Mouse (Mus musculus) NIH3T3 (cell line): Measurements from ENCODE around the gene Plod1.

Experiments
- DNase-seq: peaks from one replicate; pipeline ENCODE4 v3.0.0-alpha.2; 2012; ENCODE audit warnings: low read depth

Gene Plod1

DNA sequence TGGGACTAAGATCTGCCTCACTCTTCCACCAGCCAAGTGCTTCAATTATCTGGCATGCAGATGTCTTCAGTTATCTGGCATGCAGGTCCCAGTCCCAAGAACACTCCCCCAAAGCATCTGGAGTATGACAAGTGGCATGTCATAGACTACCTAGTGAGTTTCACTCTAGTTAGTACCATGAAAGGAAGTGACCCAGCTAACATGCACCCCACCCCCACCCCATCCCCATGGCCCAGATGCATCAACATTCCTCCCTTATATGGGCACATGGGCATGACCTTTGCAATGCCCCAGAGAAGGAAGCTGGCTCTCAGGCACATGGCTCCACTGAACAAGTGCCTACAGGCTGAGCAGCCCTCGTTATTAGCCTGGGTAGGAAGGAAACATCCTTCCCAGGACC lies 40.2 kb downstream of the Plod1 start:
- DNase-seq = no peak

DNA sequence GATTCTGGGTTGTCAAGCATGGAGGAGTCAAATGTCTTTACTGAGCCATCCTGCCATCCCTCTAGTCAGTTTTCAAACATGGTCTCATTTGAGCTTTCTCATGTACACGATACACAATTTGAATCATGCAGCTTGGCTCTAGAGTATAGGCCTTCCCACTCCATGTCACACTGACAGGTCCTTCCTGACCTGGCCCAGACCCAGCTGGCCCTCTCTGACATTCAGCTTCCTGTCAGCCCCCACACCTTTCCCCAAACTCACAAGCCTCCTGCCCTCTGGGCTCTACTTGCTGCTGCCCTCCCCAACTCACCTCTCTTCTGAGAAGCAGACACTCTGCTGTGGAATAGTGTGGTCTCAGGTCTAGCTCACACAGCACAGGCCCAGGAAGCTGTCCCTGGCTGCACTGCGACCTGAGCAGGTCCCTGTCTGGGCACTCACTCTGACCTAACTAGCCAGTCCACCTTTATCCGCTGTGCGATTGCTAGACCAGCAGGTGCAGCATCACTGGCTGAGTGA lies 40.7 kb downstream of the Plod1 start:
- DNase-seq = no peak

DNA sequence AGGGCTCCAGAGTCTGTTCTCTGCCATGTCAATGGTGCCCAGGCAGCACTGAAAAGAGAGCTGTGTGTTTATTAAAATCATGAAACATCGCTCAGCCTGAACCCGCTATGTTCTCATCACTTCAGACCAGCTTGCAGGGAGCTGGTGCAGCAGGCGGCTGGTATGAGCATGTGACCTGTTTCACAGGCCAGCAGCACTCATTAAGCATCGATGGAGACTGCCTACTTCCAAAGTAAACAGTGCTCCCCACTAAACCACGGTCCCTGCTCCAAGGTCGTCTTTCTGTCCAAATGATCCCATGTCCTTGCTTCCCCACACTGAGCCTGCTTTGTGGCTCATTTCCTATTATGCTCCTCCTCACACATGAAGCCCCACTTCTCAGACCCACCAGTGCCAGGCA lies 46.2 kb downstream of the Plod1 start:
- no peak for DNase-seq

DNA sequence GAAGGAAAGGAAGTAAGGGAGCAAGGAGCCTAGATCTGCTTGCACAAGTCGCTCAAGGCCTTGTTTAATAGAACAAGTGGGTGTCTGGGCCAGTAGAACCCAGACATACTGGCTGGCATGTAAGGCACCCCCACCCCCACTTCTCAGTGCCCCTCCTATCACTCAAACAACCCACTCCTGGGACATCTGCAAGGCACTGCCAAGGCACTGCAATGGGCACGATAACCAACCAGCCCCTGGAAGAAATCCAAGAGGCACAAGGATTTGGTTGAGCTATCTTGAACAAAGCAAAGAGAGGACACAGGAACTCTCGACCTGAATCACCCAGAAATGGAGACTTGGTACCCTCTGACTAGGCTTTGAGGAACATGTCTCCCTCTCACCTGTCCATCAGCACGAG lies 48.3 kb downstream of the Plod1 start:
- DNase-seq = no peak

DNA sequence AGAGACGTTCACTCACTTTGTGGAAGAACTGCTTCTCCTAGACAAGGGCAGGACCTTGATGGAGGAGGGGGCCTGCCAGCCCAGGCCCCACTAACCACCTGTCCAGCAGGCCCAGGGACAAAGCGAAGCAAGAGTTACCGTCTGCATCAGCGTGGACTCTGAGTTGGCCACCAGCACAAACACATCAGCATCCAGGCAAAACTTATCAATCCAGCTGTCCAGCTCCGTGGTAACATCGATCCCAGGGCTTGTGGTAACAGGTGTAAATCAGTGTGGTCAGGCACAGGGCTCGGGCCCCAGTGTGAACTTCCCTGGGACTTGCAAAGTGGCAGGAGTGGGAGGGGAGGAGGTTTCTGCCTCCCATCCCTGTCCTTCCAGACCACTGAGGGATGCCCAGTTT lies 49.3 kb downstream of the Plod1 start:
- DNase-seq = no peak

DNA sequence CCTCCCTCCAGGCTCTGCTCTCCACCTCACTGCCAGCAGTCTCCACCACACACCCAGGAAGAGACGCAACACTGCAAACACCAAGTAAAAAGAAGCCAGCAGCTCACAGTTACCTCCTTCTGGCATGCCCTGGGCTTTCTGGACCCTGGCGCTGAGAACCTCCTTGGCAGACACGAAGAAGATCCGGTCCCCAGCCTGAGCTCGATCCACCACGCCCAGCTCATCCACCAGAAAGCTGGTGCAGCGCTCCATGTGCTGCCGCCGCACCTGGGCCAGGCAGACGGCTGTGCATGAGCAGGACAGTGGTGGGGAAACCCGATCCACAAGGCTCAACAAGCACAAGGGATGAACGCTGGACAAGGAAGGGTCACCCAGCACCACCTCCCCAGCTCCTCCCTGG lies 50.4 kb downstream of the Plod1 start:
- no peak for DNase-seq

DNA sequence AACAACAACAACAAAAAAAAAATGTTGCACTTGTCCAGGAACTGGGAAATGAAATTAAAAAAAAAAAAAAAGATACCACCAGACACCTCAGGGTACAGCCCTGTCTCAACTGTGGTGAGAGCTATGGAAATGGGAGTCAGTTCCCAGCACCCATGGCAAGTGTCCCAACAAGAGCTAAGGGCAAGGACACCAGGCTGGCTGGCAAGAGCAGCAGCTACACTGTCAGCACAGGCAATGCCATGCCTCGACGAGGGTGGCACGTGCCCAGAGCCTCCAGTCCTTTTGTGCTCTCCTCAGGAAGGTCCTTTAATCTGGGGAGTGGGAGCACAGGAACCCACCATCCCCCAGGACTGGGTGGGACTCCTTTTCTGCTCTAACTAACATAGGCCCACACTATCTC lies 52.4 kb downstream of the Plod1 start:
- DNase-seq = no peak

DNA sequence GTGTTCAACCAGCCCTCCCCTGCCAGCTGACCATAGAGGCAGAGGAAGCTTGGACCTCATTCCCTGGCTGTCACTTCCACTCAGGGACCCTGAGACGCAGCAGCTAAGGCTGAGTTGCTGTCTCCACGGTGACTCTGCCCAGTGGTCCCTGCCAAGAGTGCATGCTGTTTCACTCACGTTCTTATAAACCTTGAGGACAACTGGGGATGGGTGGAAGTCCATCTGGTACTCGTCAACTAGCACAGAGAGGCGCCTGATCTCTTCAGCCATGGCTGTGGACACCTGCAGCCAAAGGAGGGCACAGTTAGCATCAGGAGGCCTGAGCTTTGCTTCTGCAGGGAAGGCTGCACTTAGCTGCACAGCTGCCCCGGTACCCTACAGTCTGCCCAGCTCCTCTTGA lies 53.5 kb downstream of the Plod1 start:
- no peak for DNase-seq

DNA sequence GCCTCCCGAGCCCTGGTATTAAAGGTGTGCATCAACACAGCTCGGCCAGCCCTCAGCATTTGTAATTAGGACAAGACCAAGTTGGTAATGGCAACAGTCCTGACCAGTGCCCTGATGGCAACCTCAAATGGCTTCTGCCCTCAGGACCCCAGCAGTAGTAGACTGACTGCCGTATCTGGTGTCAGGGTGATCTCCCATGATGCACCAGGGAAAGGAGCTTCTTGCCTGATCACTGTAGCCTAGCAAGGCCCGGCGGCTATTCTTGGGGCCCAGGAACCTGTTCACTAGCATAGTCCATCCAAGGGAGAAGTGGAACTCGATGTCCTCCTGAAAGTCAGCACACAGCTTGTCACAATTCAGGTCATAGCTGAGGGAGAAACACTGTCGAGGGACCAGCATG lies 54.8 kb downstream of the Plod1 start:
- no peak for DNase-seq

DNA sequence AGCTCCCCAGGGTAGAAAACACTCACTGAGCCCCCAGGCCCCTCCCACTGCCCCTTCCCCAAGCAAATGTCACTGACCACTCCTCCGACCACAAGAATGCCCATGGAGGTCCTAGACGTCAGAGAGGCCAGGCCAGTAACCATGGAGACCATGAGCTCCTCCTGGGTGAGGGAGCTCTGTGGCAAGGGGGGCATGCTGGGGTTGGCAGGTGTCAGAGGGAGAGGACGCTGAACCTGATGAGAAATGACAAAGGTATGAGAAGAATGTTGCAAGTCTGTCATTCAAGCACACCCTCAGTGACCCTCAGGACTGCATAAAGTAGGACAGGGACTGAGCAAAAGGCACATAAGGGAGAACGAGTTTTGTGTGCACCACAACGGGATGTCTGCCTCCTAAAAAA lies 56.7 kb downstream of the Plod1 start:
- DNase-seq = no peak

DNA sequence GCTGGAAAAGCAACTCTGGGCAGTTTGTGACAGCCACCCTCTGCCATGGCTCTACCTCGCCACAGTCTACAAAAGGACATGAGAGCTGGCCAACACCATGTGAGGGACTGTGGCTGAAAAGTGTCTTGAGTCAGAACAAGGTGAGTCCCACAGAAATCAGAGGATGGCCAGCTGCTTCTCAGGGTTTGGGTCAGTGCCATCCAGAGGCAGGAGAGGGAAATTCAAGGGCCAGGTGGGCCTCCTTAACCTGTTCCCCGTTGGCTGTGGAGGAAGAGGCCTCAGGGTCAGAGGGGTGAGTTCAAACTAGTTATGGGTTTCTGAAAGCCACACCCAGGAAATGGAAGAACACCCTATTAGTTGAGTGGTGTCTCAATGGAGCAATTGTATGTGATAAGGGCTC lies 57.1 kb downstream of the Plod1 start:
- DNase-seq = no peak

DNA sequence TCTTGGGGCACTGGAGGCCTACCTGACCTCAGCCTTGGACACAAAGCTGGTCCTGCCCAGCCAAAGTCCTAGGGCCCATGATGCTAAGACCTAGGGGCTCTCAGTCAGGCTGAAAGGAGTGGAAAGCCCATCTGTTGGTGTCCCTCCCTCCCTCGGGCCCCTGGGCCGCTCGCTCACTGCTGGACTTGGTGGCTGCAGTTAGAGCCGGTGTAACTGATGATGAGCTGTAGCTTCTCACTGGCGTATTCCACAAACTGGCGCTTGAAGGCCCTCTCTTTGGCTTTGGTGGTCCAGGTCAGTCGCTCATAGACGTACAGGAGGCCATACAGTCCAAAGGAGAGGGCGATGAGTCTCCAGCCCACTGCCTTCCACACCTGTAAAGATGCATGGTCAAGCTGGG lies 58.0 kb downstream of the Plod1 start:
- DNase-seq = no peak

DNA sequence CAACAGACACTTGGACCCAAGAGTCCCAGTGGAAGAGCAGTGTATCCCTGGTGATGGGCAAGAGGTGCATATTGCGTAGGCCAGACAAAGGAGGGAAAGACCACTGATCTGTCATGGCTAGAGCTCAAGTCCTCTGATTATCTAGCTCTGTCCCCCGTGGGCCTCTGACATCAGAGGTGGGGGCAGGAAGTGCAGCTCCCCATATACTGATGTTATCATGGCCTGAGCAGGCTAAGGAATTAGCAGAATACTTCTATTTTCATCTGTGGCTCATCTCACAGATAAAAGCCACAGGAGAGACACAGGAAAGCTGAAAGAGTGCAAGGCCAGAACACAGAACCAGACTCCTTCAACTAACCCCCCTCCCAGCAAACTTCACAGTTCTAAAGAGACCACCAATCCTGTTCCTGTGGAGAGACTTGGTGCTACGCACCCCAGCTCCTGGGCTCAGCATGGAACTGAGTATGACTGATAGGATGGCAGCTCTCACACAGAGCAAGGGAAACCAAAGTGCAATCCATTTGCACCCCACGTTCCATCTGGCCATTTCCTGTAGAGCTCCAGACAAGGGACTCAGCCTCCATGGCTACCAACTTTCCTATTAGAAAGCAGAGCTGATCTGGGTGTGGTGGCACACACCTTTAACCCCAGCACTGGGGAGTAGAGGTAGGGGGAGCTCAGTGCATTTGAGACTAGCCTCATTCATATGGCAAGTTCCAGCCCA lies 60.6 kb downstream of the Plod1 start:
- no peak for DNase-seq

DNA sequence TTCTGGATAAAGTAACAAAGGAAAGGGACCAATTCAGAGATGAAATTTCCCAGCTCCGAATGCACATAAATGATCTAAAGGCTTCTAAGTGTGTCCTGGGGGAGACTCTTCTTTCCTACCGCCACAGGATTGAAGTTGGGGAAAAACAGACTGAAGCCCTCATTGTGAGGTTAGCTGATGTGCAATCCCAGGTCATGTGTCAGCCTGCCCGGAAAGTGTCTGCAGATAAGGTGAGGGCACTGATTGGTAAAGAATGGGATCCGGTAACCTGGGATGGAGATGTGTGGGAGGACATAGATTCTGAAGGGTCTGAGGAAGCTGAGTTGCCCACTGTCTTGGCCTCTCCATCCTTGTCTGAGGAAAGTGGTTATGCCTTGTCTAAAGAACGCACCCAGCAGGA lies 67.3 kb downstream of the Plod1 start:
- DNase-seq = no peak

DNA sequence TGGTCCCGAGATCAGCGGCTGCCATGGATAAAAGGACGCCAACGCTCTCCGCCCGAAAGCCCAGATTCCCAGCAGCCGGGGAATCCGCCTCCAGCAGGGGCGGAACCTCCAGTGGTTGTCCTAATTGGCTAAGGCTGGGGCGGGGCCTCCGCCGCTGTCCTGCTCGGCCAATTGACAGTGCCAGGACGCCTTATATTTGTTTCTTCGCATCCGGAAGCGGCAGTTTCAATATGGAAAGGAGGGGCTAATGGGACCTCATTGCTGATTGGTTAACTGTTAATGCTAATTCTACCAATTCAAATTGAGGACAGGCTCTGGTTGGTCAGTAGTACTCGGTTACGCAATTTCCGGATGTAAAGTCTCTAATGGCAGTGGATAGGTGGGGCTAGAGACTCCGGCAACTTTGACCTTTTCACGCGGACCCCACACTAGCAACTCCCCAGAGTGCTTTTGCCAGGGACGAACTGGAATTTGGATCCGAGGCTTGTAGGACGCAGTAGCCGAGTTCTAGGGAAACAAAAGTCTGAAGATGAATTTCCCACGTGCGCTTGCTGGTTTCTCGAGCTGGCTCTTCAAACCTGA lies 68.0 kb downstream of the Plod1 start, which contains the start of the genes Miip and Fv1:
Gene Miip (minus strand): TSS at position 367 of the 582 bp plus-strand sequence.
Gene Fv1 (plus strand): TSS at position 530 of the 582 bp plus-strand sequence.
- DNase-seq = peak; percentile 96

DNA sequence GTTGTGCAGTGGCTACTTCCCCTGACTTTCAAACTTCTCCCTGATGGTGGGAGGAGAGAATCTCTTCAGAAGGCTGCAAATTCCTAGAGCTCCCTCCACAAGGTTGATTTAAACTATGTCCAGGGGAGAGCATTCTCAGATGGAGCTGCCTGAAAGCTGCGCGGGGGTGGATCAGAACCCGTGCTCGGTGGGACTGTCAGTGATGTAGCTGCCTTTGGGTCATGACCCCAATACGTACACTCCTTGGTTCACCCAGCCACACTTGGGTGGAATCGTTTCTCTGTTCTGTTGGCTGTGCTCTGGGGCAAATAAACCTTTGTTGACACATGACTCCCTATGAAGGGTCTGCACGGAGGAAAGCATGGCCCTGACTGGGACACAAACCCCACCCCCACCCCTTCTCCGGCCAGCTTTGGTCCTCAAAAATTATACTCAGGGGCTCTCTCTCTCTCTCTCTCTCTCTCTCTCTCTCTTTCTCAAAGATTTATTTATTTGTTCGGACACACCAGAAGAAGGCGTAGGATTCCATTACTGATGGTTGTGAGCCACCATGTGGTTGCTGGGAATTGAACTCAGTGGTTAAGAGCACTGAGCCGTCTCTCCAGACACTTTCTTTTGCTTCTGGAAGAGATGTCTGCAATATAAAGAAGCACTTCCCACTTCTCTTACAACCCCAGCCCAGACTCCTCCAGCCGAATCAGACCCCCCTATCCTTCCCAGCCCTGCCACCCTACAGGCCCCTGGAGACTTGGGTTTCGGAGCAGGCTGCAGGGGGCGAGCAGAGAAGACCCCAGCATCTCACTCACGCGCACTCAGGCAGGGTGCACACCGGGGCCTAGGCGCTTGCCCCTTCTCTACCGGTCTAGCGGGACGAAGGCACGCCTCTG lies 68.8 kb downstream of the Plod1 start:
- DNase-seq = peak; percentile 51

DNA sequence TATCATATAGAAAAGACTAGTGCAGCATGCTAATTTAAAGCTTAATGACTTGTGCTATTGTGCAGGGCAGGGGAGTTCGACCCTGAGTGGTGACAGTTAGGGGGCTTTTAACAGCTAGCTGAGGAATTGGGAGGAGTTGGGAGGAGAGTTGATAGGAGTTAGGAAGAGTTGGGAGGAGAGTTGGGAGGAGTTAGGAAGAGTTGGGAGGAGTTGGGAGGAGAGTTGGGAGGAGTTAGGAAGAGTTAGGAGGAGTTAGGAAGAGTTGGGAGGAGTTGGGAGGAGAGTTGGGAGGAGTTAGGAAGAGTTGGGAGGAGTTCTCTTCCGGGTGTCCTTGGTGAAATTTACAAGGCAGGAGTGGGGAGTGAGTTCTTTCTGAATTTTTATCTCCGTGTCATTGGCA lies 69.8 kb downstream of the Plod1 start:
- peak; percentile 27 for DNase-seq

DNA sequence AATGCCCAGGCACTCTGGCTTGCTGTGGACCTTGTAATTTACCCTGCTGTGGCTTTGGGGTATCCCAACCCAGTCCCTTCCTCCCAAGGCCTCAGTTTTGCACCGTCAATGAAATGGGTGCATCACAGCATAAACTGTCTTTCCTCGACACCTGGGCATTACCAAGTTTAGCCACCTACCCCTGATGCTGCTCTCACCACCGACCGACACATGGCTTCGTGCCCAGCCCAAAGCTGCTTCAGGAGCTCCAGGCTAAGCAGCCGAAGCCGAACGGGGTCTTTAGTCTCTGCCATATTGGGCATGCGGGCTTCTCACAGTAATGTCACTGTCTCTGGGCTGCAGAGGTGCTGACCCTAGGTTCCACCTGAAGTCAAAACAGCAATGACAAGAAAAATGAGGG lies 70.5 kb downstream of the Plod1 start:
- DNase-seq = no peak

DNA sequence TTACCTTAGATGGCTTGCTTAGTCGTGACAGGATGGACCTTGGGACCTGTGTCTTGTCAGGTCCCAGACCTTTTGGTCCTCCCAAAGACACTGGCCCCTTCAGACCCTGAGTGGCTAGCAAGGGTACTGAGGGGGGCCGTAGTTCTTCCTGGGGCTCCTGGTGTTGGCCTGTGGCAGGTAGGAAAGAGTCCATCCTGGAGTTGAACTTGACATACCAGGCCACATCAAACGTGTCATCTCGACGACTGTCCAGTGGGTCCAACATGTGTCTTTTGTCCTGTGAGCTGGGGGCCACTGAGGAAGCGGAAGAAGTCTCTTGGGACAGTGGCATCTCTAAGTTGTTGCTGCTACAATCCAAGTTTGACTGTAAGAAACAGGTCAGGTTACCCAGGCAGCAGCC lies 70.9 kb downstream of the Plod1 start:
- DNase-seq = no peak

DNA sequence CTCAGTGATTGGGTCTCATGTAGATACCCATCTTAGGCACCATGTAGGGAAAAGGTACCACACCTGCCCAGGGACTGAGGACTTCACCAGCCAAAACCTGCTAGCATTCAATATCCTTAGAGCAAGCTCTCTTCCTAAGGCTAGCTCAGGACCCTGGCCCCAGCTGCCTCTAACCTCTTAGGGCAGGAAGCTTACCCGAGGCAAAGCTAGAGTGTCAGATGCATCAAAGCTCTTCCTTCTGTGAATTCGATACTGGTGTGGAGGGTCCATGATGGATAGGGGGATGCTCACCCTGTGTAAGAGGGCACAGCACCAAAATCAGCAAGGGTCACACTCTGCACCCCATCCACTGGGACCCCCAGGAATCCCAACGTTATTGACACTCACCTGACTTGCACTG lies 74.5 kb downstream of the Plod1 start:
- DNase-seq = no peak
